Mouse (Mus musculus) cerebellum, adult 2 months (tissue): Measurements from ENCODE around the gene Arhgap15.

Source experiments
- CTCF ChIP-seq: fragments of 200-500 bp; IDR thresholded peaks from 2 replicates; pipeline ENCODE4 v1.5.1; 2011; ENCODE audit warnings: low read depth, mild to moderate bottlenecking, control low read depth, low read length, moderate library complexity, borderline replicate concordance; ENCODE audit not compliant: insufficient read depth
- POLR2A ChIP-seq: fragments of 200-500 bp; IDR thresholded peaks from 2 replicates; pipeline ENCODE4 v1.6.1; 2011; ENCODE audit warnings: low read length, control low read depth, borderline replicate concordance; ENCODE audit not compliant: insufficient read depth

- TF ChIP-seq CTCF (no peak), POLR2A (no peak)
Measured at GRCm38 (mm10) chr2:44044088-44044487, 295.5 kb downstream of the Arhgap15 start.
